Mouse (Mus musculus): ENCODE results near the gene Gm4881.

DNA sequence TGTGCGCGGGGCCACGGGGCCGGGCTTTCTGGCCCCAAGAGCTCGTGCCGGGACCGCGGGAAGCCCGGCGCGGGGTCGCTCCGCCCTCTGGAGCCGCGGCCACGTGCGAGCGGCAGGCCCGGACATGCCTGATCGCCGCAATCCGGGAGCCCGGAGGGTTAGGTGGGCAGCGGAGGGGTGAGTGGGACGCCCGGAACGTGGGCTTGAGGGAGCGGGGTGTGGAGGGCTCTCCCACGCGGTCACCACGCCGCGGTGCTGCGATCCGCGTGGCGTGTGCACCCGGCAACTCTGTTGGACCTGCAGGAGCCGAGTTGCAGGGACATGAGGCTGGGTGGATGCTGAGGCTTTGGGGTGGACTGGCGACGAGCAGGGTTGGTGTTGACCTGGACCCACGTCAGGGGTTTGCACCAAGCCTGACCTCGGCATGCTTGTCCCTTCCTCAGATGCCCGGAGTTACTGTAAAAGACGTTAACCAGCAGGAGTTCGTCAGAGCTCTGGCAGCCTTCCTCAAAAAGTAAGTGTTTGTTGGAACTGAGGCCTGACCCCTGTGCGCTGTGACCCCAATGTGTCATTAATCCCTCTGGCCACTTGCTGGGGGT lies 59.5 kb downstream of the Gm4881 start:
- TF ChIP-seq CTCF (IDR thresholded peaks at IDR 0.05; ENCODE audit: control insufficient read depth, insufficient read depth, low read length) (no peak), POLR2A (IDR thresholded peaks at IDR 0.05; ENCODE audit: borderline replicate concordance, control insufficient read depth, low read depth, low read length) (no peak)
